Mouse (Mus musculus): ENCODE measurements around the gene 1700016D06Rik.

1700016D06Rik gene

GRCm38 (mm10) chr8:11634331-11635011 is 66.4 kb downstream of the 1700016D06Rik start:
- DNase-seq = no peak

GRCm38 (mm10) chr8:11633414-11633813 is 67.4 kb downstream of the 1700016D06Rik start:
- peak; percentile 56 to 58 for DNase-seq

GRCm38 (mm10) chr8:11632406-11632805 is 68.5 kb downstream of the 1700016D06Rik start:
- DNase-seq = peak; percentile 75 to 81

- no peak for DNase-seq
Observed at GRCm38 (mm10) chr8:11629206-11629605, 71.7 kb downstream of the 1700016D06Rik start.

GRCm38 (mm10) chr8:11628506-11629132 is 72.2 kb downstream of the 1700016D06Rik start:
- DNase-seq = no peak

GRCm38 (mm10) chr8:11627717-11628116 is 73.1 kb downstream of the 1700016D06Rik start:
- peak; percentile 9 to 14 for DNase-seq

GRCm38 (mm10) chr8:11625084-11625483 is 75.8 kb downstream of the 1700016D06Rik start:
- no peak for DNase-seq

- DNase-seq = no peak
Observed at GRCm38 (mm10) chr8:11619091-11619490, 81.8 kb downstream of the 1700016D06Rik start.

GRCm38 (mm10) chr8:11618063-11618462 is 82.8 kb downstream of the 1700016D06Rik start:
- DNase-seq = no peak

GRCm38 (mm10) chr8:11616294-11616693 is 84.6 kb downstream of the 1700016D06Rik start:
- peak; percentile 26 to 76 for DNase-seq

GRCm38 (mm10) chr8:11614126-11614835 is 86.6 kb downstream of the 1700016D06Rik start:
- no peak for DNase-seq

GRCm38 (mm10) chr8:11608848-11609247 is 92.0 kb downstream of the 1700016D06Rik start:
- DNase-seq = no peak

Measured in kidney, postnatal 36 days (tissue).